Mouse (Mus musculus): Measurements from ENCODE around the gene Tnrc6c. TPM values are rescaled to one million over a fixed set of nuclear protein-coding genes. Genes with fewer than 3 reads are reported as not detected.

Gene Tnrc6c
- polyA plus RNA-seq, 1 experiment from 2014 or later: 29.7 TPM

- H3K36me3 ChIP-seq (ENCODE audit: control insufficient read depth, insufficient read depth): no peaks in the 10 kb centered on the region; the same call in 1 of the 2 replicates
- no peak overlapping the region for H3K27ac ChIP-seq (ENCODE audit: low read length)
- H3K9ac ChIP-seq (replicated peaks; ENCODE audit: low read depth, low read length): no peak overlapping the region
- no peak overlapping the region for H3K4me3 ChIP-seq (replicated peaks; ENCODE audit: low read length)
- whole genome bisulfite sequencing: 93% methylated on average over 7 of the region's 7 CpGs
- H3K27me3 ChIP-seq (replicated peaks; ENCODE audit: control insufficient read depth, insufficient read depth, low read length): no peaks in the 10 kb centered on the region
- H3K4me1 ChIP-seq (replicated peaks; ENCODE audit: control insufficient read depth, insufficient read depth, low read length): peaks cover 6% of the 10 kb centered on the region
- no peaks in the 10 kb centered on the region for H3K9me3 ChIP-seq (ENCODE audit: control insufficient read depth, low read length)
- ATAC-seq: no peak
- H3K4me2 ChIP-seq (ENCODE audit: low read length): no peak overlapping the region
Measured at GRCm38 (mm10) chr11:117772352-117772751, 118.3 kb downstream of the Tnrc6c start.

- no peak for ATAC-seq
- 90% methylated on average over 10 of the region's 10 CpGs for WGBS
- peaks cover 7% of the 10 kb centered on the region for H3K4me1 ChIP-seq (replicated peaks; ENCODE audit: control insufficient read depth, insufficient read depth, low read length)
Measured at GRCm38 (mm10) chr11:117774925-117775324, 120.8 kb downstream of the Tnrc6c start.

GRCm38 (mm10) chr11:117775540-117775939 lies 121.5 kb downstream of the Tnrc6c start:
- Histone ChIP-seq H3K4me2 (ENCODE audit: low read length) (no peak overlapping the region), H3K9ac (replicated peaks; ENCODE audit: low read depth, low read length) (no peak overlapping the region), H3K4me1 (replicated peaks; ENCODE audit: control insufficient read depth, insufficient read depth, low read length) (peaks cover 13% of the 10 kb centered on the region), H3K27ac (ENCODE audit: low read length) (no peak overlapping the region), H3K36me3 (ENCODE audit: control insufficient read depth, insufficient read depth) (no peaks in the 10 kb centered on the region), H3K27me3 (replicated peaks; ENCODE audit: control insufficient read depth, insufficient read depth, low read length) (peaks cover 12% of the 10 kb centered on the region), H3K4me3 (replicated peaks; ENCODE audit: low read length) (no peak overlapping the region), H3K9me3 (ENCODE audit: control insufficient read depth, low read length) (no peaks in the 10 kb centered on the region)
- 93% methylated on average over 13 of the region's 13 CpGs for WGBS
- no peak for ATAC-seq

More at GRCm38 (mm10) chr11:117774925-117775324, 120.8 kb downstream of the Tnrc6c start:
- Histone ChIP-seq H3K27ac (ENCODE audit: low read length) (no peak overlapping the region), H3K4me2 (ENCODE audit: low read length) (no peak overlapping the region), H3K27me3 (replicated peaks; ENCODE audit: control insufficient read depth, insufficient read depth, low read length) (peaks cover 5% of the 10 kb centered on the region), H3K9ac (replicated peaks; ENCODE audit: low read depth, low read length) (no peak overlapping the region), H3K36me3 (ENCODE audit: control insufficient read depth, insufficient read depth) (no peaks in the 10 kb centered on the region), H3K4me3 (replicated peaks; ENCODE audit: low read length) (no peak overlapping the region), H3K9me3 (ENCODE audit: control insufficient read depth, low read length) (no peaks in the 10 kb centered on the region)

GRCm38 (mm10) chr11:117776085-117776792 lies 122.2 kb downstream of the Tnrc6c start:
- no peak overlapping the region for H3K4me3 ChIP-seq (replicated peaks; ENCODE audit: low read length)
- peaks cover 16% of the 10 kb centered on the region for H3K4me1 ChIP-seq (replicated peaks; ENCODE audit: control insufficient read depth, insufficient read depth, low read length)
- 88% methylated on average over 14 of the region's 14 CpGs for WGBS
- no peak overlapping the region for H3K9ac ChIP-seq (replicated peaks; ENCODE audit: low read depth, low read length)
- H3K27me3 ChIP-seq (replicated peaks; ENCODE audit: control insufficient read depth, insufficient read depth, low read length): peaks cover 14% of the 10 kb centered on the region
- no peak overlapping the region for H3K27ac ChIP-seq (ENCODE audit: low read length)
- ATAC-seq: no peak
- no peaks in the 10 kb centered on the region for H3K36me3 ChIP-seq (ENCODE audit: control insufficient read depth, insufficient read depth)
- H3K4me2 ChIP-seq (ENCODE audit: low read length): no peak overlapping the region
- no peaks in the 10 kb centered on the region for H3K9me3 ChIP-seq (ENCODE audit: control insufficient read depth, low read length)

- Histone ChIP-seq H3K36me3 (ENCODE audit: control insufficient read depth, insufficient read depth) (no peaks in the 10 kb centered on the region), H3K9ac (replicated peaks; ENCODE audit: low read depth, low read length) (no peak overlapping the region), H3K9me3 (ENCODE audit: control insufficient read depth, low read length) (no peaks in the 10 kb centered on the region), H3K4me2 (ENCODE audit: low read length) (no peak overlapping the region), H3K4me1 (replicated peaks; ENCODE audit: control insufficient read depth, insufficient read depth, low read length) (peaks cover 16% of the 10 kb centered on the region), H3K27me3 (replicated peaks; ENCODE audit: control insufficient read depth, insufficient read depth, low read length) (peaks cover 22% of the 10 kb centered on the region), H3K27ac (ENCODE audit: low read length) (no peak overlapping the region), H3K4me3 (replicated peaks; ENCODE audit: low read length) (no peak overlapping the region)
- WGBS: 80% methylated on average over 5 of the region's 5 CpGs
- no peak for ATAC-seq
Measured at GRCm38 (mm10) chr11:117777111-117777510, 123.0 kb downstream of the Tnrc6c start.

- Histone ChIP-seq H3K4me1 (replicated peaks; ENCODE audit: control insufficient read depth, insufficient read depth, low read length) (peaks cover 20% of the 10 kb centered on the region), H3K27ac (ENCODE audit: low read length) (no peak overlapping the region), H3K36me3 (ENCODE audit: control insufficient read depth, insufficient read depth) (no peaks in the 10 kb centered on the region), H3K4me2 (ENCODE audit: low read length) (no peak overlapping the region), H3K9ac (replicated peaks; ENCODE audit: low read depth, low read length) (no peak overlapping the region), H3K4me3 (replicated peaks; ENCODE audit: low read length) (no peak overlapping the region), H3K27me3 (replicated peaks; ENCODE audit: control insufficient read depth, insufficient read depth, low read length) (peaks cover 29% of the 10 kb centered on the region), H3K9me3 (ENCODE audit: control insufficient read depth, low read length) (no peaks in the 10 kb centered on the region)
- WGBS: 93% methylated on average over 11 of the region's 11 CpGs
- ATAC-seq: no peak
Measured at GRCm38 (mm10) chr11:117778031-117778430, 123.9 kb downstream of the Tnrc6c start.

- H3K27me3 ChIP-seq (replicated peaks; ENCODE audit: control insufficient read depth, insufficient read depth, low read length): peaks cover 29% of the 10 kb centered on the region
- H3K36me3 ChIP-seq (ENCODE audit: control insufficient read depth, insufficient read depth): no peaks in the 10 kb centered on the region
- H3K9ac ChIP-seq (replicated peaks; ENCODE audit: low read depth, low read length): peak overlapping the region; percentile 40; the same call in 1 of the 2 replicates
- H3K9me3 ChIP-seq (ENCODE audit: control insufficient read depth, low read length): no peaks in the 10 kb centered on the region
- no peak for ATAC-seq
- H3K27ac ChIP-seq (ENCODE audit: low read length): no peak overlapping the region
- H3K4me1 ChIP-seq (replicated peaks; ENCODE audit: control insufficient read depth, insufficient read depth, low read length): peaks cover 26% of the 10 kb centered on the region
- WGBS: 73% methylated on average over 12 of the region's 12 CpGs
- no peak overlapping the region for H3K4me2 ChIP-seq (ENCODE audit: low read length)
- H3K4me3 ChIP-seq (replicated peaks; ENCODE audit: low read length): no peak overlapping the region
Measured at GRCm38 (mm10) chr11:117778851-117779433, 124.9 kb downstream of the Tnrc6c start.

- peak overlapping the region; percentile 19 for H3K4me3 ChIP-seq (replicated peaks; ENCODE audit: low read length)
- H3K9me3 ChIP-seq (ENCODE audit: control insufficient read depth, low read length): no peaks in the 10 kb centered on the region
- H3K36me3 ChIP-seq (ENCODE audit: control insufficient read depth, insufficient read depth): no peaks in the 10 kb centered on the region
- 5% methylated on average over 38 of the region's 38 CpGs for WGBS
- H3K27me3 ChIP-seq (replicated peaks; ENCODE audit: control insufficient read depth, insufficient read depth, low read length): peaks cover 29% of the 10 kb centered on the region
- ATAC-seq: peak; percentile 16; the same call in 1 of the 2 replicates
- H3K4me1 ChIP-seq (replicated peaks; ENCODE audit: control insufficient read depth, insufficient read depth, low read length): peaks cover 26% of the 10 kb centered on the region
- H3K4me2 ChIP-seq (ENCODE audit: low read length): peak overlapping the region; percentile 47
- H3K27ac ChIP-seq (ENCODE audit: low read length): peak overlapping the region; percentile 9; the same call in 1 of the 2 replicates
- H3K9ac ChIP-seq (replicated peaks; ENCODE audit: low read depth, low read length): peak overlapping the region; percentile 40
Measured at GRCm38 (mm10) chr11:117779434-117780198, 125.5 kb downstream of the Tnrc6c start.

- Histone ChIP-seq H3K4me2 (ENCODE audit: low read length) (peak overlapping the region; percentile 47), H3K27me3 (replicated peaks; ENCODE audit: control insufficient read depth, insufficient read depth, low read length) (peaks cover 29% of the 10 kb centered on the region), H3K36me3 (ENCODE audit: control insufficient read depth, insufficient read depth) (no peaks in the 10 kb centered on the region), H3K9me3 (ENCODE audit: control insufficient read depth, low read length) (no peaks in the 10 kb centered on the region), H3K27ac (ENCODE audit: low read length) (no peak overlapping the region; the same call in 1 of the 2 replicates), H3K4me1 (replicated peaks; ENCODE audit: control insufficient read depth, insufficient read depth, low read length) (peaks cover 26% of the 10 kb centered on the region), H3K4me3 (replicated peaks; ENCODE audit: low read length) (peak overlapping the region; percentile 19), H3K9ac (replicated peaks; ENCODE audit: low read depth, low read length) (peak overlapping the region; percentile 40)
- under 1% methylated on average over 17 of the region's 17 CpGs for WGBS
- 0 out of 2 replicates have a peak, but pooled peaks have one; percentile 5 for ATAC-seq
Measured at GRCm38 (mm10) chr11:117780199-117780515, 126.1 kb downstream of the Tnrc6c start.
